Mouse (Mus musculus) heart, postnatal 25 days (tissue): Measurements from ENCODE around the gene Tmem213. TPM values are rescaled to one million over a fixed set of nuclear protein-coding genes. Genes with fewer than 3 reads are reported as not detected.

Experiments used
- DNase-seq: peaks from one replicate; pipeline ENCODE4 v3.0.0; 2022; ENCODE audit warnings: low spot score
- intact Hi-C: fragments of 180-260 bp; cut with DNase I; formaldehyde crosslinking; loops from one replicate; pipeline ENCODE4 v1.15.1; 2025
- total RNA-seq, 2 experiments: library from RNA; stranded (reverse); gene quantifications; 2 replicates each; pipeline ENCODE4 v1.2.3; 2021

The Tmem213 gene
- not detected for total RNA-seq

GRCm38 (mm10) chr6:38109160-38109795 lies at the start of gene Tmem213:
TSS of gene Tmem213 (plus strand) at chr6:38109255.
- intact Hi-C loops: no loop called here
- no peak for DNase-seq

- no peak for DNase-seq
- intact Hi-C loops: loop anchor here (1.0 to 10.0 kb wide), 4 partner anchors 56 to 710 kb away; partner anchors contain the start of gene Trim24
Measured at GRCm38 (mm10) chr6:38064621-38065020, 44.4 kb upstream of the Tmem213 start.

GRCm38 (mm10) chr6:38065122-38065500 lies 43.9 kb upstream of the Tmem213 start:
- DNase-seq: no peak

GRCm38 (mm10) chr6:38065501-38066122 lies 43.4 kb upstream of the Tmem213 start:
- no peak for DNase-seq
- intact Hi-C loops: loop anchor here (1.0 to 10.0 kb wide), 5 partner anchors 57 to 711 kb away; partner anchors contain the start of gene Trim24

More at GRCm38 (mm10) chr6:38065122-38065500, 43.9 kb upstream of the Tmem213 start:
- intact Hi-C loops: loop anchor here (1.0 to 10.0 kb wide), 4 partner anchors 57 to 710 kb away; partner anchors contain the start of gene Trim24

GRCm38 (mm10) chr6:38066215-38066614 lies 42.8 kb upstream of the Tmem213 start:
- intact Hi-C loops: loop anchor here (2.0 to 10.0 kb wide), 4 partner anchors 191 to 711 kb away; partner anchors contain the start of gene Trim24
- peak; percentile 16 for DNase-seq

- intact Hi-C loops: no loop called here
- no peak for DNase-seq
Measured at GRCm38 (mm10) chr6:38071256-38071655, 37.8 kb upstream of the Tmem213 start.

GRCm38 (mm10) chr6:38072137-38072796 lies 36.8 kb upstream of the Tmem213 start:
- intact Hi-C loops: no loop called here
- no peak for DNase-seq

- no peak for DNase-seq
- intact Hi-C loops: no loop called here
Measured at GRCm38 (mm10) chr6:38073592-38073991, 35.5 kb upstream of the Tmem213 start.

- intact Hi-C loops: no loop called here
- no peak for DNase-seq
Measured at GRCm38 (mm10) chr6:38080364-38080763, 28.7 kb upstream of the Tmem213 start.

- intact Hi-C loops: no loop called here
- DNase-seq: peak; percentile 6
Measured at GRCm38 (mm10) chr6:38081727-38082341, 27.2 kb upstream of the Tmem213 start.

- no peak for DNase-seq
- intact Hi-C loops: no loop called here
Measured at GRCm38 (mm10) chr6:38083204-38083603, 25.9 kb upstream of the Tmem213 start.

- intact Hi-C loops: no loop called here
- DNase-seq: no peak
Measured at GRCm38 (mm10) chr6:38087242-38088026, 21.6 kb upstream of the Tmem213 start.

- intact Hi-C loops: no loop called here
- DNase-seq: no peak
Measured at GRCm38 (mm10) chr6:38092539-38092938, 16.5 kb upstream of the Tmem213 start.

GRCm38 (mm10) chr6:38094701-38095100 lies 14.4 kb upstream of the Tmem213 start:
- intact Hi-C loops: no loop called here
- no peak for DNase-seq

- intact Hi-C loops: no loop called here
- DNase-seq: no peak
Measured at GRCm38 (mm10) chr6:38096961-38097370, 12.1 kb upstream of the Tmem213 start.

- intact Hi-C loops: no loop called here
- no peak for DNase-seq
Measured at GRCm38 (mm10) chr6:38102216-38102795, 6.7 kb upstream of the Tmem213 start.

GRCm38 (mm10) chr6:38103775-38104174 lies 5.3 kb upstream of the Tmem213 start:
- no peak for DNase-seq
- intact Hi-C loops: no loop called here

- no peak for DNase-seq
- intact Hi-C loops: no loop called here
Measured at GRCm38 (mm10) chr6:38105924-38106323, 3.1 kb upstream of the Tmem213 start.

- no peak for DNase-seq
- intact Hi-C loops: no loop called here
Measured at GRCm38 (mm10) chr6:38108449-38108848, 606 bp upstream of the Tmem213 start.
